Mouse (Mus musculus) MN1 (cell line): Measurements from ENCODE around the gene Wdr1.
"Not testable (repeated sequence)": the region's sequence is repeated elsewhere in the genome, so short reads cannot be mapped to it uniquely, and the experiment has no call there.

Source experiments
- DNase-seq: peaks from one replicate; pipeline ENCODE4 v3.0.0-alpha.2; 2016; ENCODE audit warnings: low spot score

Gene Wdr1

DNA sequence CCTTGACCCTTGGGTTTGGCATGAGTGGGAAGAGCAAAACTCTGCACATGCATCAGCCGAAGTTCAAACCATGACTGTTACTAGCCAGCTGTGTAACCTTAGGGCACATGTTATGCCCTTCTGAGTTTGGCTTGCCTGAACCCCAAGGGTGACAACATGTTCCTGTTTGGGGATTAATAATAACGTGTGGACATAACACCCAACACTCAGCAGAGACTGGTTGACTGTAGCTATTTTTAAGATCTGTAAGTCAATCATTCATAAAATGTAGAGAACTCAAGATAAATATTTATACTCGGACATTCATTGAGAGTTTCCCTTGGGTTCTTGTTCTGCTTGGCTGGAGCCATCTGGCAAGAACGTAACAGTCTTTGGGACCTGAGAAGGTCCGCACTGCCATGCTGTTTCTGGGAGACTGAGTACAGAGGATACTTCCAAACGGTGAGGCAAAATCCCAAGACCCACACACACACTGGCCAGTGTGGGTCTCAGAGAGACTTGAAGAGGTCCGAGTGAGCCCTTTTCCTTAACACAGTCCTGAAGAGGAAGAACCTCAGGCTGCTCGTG, 66.4 kb downstream of the Wdr1 start:
- DNase-seq: no peak

DNA sequence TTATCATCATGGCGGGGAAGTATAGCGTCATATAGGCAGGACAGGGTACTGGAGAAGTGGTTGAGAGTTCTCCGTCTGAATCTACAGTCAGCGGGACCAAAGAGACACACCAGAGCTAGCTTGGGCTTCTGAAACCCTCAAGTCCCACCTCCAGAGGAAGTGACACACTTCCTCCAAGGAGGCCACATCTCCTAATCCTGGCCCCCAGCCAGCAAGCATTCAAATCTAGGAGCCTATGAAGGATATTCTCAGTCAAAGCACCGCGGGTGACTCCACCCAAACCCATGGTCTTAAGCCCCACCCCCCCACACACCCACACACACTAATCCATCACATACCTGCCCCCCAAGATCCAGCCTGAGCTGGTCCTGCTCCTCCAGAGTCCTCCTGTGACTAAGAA, 69.1 kb downstream of the Wdr1 start:
- DNase-seq: no peak

DNA sequence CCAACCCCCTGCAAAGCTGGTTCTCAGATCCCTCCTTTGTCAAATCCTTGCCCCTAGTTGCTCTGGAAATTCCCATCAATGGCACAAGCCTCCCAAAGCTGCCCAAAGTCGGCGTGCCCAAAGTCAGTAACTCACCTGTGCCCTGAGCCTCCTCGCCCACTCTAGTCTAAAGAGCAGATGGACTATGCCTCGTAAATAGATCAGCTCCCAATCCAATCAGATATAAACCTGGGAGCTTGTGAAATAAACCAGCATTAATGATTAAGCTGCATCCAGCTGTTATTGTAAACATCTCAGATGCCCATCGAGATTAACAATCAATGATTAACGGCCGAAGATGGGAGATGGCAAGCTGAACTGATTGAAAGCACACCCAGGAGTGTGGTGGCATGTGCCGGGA, 71.3 kb downstream of the Wdr1 start:
- no peak for DNase-seq

DNA sequence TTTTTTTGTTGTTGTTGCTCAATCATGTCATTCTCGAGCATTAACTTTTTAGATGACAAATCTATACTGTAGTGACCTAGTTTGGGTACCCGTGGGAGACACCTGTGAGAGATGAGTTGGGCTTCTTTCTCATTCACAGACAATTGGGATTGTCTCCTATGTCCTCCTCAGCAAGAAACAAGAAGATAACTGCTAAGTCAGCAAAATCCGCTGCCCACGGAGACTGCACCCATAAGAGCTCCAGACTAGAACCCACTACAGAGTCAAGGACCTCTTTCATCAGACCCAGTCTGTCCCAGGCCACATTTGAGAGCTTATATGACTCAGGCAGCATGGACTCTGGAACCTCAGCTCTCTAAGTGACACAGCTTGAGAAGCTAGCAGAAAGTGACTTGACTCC, 73.3 kb downstream of the Wdr1 start:
- DNase-seq: no peak

GRCm38 (mm10) chr5:38488673-38489615, 74.1 kb downstream of the Wdr1 start:
- no peak for DNase-seq

DNA sequence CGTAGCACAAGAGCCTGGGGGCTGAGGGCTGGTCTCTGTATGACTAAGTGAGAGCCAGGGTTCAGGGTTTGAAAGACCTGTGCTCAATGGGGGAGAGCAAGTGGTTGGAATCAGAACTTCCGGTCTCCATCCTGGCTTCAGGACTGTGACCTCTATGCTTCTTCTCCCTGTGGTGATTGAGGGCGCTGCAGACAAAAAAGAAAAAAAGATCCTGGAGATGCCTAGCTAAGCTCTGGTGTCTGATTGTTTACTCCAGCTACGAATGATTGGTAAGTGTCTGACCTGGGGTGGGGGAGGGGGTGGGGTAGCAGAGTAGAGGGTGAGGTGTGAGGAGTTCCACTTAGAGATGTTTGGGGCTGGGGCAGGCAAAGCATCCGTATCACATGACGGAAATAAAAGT, 75.0 kb downstream of the Wdr1 start:
- DNase-seq: no peak

DNA sequence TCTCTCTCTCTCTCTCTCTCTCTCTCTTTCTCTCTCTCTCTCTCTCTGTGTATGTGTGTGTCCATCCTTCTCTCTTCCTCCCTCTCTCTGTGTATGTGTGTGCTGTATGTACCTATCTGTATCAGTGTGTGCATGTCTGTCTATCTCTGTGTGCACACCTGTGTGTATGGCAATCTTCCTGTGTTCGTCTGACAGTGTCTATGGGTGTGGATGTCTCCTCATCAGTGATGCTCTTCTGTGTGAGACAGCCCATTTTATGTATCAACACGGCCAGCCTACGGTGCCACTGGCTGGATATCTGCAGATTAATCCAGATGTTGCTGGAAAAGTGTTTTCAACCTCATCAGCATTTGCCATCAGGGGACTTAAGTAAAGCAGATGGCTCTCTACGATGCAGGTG, 75.8 kb downstream of the Wdr1 start:
- DNase-seq: no peak

GRCm38 (mm10) chr5:38485946-38486345, 77.1 kb downstream of the Wdr1 start:
- DNase-seq: no peak

DNA sequence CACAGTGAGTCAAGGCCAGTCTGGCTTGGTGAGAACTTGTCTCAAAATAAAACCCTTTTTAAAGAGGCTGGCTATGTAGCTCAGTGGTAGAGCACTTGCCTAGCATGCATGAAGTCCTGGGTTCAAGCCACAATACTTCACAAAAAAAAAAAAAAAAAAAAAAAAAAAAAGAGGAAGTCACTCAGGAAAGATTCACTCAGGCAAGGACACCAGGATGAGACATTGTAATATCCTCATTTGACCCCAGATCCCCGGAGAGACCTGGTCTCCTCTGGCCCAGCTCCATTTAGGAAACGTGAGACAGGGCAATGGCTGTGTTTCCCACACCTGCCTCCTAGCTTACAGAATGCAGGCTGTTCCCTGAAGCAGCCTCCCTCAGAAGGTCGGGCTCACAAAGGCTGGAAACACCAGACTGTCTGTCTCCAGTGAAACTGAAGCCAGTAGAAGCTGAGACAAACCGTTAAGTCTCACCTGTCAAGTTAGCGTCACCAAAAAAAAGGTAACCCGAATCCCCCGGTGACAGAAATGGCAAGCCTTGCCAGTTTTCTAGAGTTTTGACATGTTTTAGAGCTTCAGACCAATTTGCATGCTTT, 79.4 kb downstream of the Wdr1 start:
- no peak for DNase-seq

DNA sequence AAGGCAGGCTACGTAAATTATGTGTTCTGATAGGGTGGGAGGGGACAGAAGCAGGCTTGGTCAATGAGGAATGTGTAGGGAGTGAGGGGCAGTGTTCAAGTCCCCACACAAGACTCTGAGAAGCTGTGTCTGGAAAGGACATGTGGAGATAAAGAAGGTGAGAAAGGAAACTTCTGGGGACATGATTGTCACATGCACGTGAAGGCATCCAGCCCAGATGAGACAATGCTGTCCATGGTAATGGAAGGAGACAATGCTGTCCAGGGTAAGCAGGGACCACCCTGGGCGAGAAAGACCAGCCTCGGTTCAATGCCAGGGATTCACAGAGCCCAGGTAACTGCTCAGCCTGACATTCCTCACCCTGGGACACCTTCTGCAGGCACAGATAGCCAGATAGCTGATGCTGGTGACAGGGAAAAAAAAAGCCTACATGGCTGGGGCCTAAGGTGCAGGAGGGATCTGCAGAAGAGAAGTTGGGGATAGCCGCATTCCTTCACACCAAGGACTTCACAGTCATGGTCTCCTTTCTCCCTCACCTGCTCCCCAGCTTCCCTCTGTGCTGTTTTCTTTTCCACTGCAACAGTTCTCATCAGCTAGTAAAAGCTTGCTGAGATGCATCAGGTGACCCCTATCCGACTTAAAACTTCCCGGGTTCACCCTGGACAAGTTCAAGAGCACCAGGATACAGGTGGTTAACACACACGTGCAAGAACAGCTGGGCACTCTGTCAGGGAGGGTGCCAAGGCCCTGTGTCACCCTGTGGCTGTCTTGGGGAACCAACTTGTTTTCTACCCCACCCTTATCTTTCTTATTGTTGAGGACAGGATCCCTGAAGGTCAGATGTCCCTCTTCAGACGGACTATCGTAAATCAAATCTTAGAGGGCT, 82.0 kb downstream of the Wdr1 start:
- no peak for DNase-seq

- DNase-seq: peak; percentile 70
Observed at GRCm38 (mm10) chr5:38479908-38480725, 82.9 kb downstream of the Wdr1 start.

DNA sequence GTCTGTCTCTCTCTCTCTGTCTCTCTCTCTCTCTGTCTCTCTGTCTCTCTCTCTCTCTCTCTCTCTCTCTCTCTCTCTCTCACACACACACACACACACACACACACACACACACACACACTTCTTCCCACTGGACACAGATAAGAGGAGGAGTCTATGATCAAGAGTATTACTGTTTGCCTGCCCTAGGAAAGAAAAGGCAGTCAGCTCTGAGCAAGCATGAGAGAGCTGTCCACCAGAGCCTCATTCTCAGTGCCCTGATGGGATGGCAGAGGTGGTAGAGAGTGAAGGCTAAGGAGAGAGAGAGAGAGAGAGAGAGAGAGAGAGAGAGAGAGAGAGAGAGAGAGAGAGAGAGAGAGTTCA, 83.5 kb downstream of the Wdr1 start:
- not testable (repeated sequence) for DNase-seq

GRCm38 (mm10) chr5:38479027-38479426, 84.0 kb downstream of the Wdr1 start:
- peak; percentile 68 for DNase-seq

DNA sequence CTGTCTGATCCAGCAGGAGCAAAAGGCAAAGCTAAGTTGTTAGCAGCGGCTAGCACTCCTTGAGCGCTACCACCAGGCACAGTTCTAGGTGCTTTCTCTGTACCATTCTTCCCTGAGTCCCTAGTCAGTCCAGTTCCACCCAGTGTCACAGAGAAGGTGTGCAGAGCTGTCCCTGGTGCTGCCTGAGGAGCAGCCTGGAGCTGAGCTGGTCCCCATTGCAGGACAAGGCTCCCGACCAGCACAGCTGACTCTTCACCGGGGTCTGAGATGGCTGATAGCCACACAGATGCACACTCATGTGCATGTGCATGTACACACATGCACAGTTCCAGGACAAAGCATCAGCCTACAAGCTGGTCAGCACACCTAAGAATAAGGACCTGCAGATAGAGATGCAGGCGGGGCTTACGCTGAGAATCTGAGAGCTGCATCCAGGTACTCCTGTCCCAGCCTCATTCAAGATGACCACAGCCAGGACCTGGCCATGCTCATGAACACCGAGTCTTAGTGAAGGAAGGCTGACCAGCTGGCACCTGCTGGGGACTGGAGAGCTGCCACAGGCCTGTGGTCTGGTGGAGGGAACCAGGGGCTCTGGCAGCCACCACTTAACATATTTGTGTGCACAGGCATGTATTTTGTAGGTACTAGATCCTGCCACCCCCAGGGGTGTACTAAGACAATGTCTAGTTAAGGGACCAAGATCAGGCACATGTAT, 85.1 kb downstream of the Wdr1 start:
- DNase-seq: no peak

DNA sequence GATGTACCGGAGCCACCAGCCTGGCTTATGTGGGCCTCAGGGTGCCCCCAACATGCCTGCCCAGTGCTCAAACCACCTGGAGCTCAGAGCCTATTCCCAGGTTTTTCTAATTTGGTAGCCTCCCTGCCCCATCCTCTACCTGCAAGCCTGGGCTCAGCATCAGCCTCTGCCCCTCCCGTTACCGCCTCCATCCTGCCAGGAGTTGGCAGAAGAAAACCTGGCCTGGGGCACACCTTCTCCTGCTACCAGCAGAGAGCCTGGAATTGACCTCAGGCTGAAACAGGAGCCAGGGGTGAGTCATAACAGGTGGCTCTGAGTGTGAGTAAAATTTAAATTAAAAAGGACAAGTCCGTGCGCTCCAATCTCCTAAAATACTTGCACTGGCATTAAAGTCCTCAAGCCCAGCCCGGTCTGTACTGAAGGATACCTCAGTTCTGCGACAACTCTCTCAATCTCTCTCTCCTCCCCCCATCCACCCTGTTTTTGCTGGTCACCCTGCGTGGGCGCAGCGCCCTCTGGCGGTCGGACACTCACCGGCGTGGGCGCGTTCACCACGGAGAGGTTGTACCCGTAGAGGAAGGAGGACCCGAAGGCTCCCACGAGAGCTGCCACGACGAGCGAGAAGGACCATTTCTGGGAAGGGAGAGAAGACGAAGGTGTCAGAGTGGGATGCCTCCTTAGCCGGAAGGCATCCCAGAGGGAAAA, 86.0 kb downstream of the Wdr1 start:
- DNase-seq: no peak
